Mouse (Mus musculus): ENCODE measurements around the gene Syngr1.

DNA sequence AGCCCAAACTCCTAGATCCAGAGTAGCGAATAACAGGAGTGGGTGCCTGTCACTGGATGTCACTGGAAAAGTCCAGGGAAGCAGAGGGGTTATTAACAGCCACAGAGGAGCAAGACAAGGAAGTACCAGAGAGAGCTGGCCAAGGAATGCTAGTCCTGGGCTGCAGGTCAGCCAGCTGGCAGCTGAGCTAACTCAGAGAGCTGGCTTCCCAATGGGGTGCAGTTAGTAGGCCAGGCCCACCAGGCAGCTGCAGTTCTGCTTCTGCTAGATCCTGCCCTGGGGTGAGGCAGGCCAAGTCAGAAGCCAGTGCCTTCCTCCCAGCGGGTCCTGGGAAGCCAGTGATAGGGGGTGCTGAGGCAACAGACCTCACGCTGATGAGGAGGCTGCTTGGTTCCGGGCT is 69.6 kb downstream of the Syngr1 start:
- no peak for TF ChIP-seq CTCF (IDR thresholded peaks at IDR 0.05; ENCODE audit: insufficient read depth, low read length)
- TF ChIP-seq POLR2A (IDR thresholded peaks at IDR 0.05; ENCODE audit: borderline replicate concordance, extremely low read depth, low read depth, low read length) = no peak
